Mouse (Mus musculus) lung, postnatal 0 days (tissue): Measurements from ENCODE around the gene Tgfbr2. TPM values are rescaled to one million over a fixed set of nuclear protein-coding genes. Genes with fewer than 3 reads are reported as not detected.

ENCODE experiments used
- ATAC-seq: fragments of 200-750 bp; cut with Nextera tagmentation; 2 replicates; pipeline ENCODE4 v1.8.0; 2017; ENCODE audit warnings: moderate library complexity
- DNase-seq: peaks from one replicate; pipeline ENCODE4 v3.0.0-alpha.2; 2016; ENCODE audit warnings: low spot score
- H3K27ac ChIP-seq: fragments of 300-500 bp; sonication (generic); 2 replicates; pipeline ENCODE4 v1.5.1; 2014; ENCODE audit warnings: antibody characterized with exemption, mild to moderate bottlenecking, low read length, mixed read lengths
- H3K27me3 ChIP-seq: fragments of 300-500 bp; sonication (generic); replicated peaks from 2 replicates; pipeline ENCODE4 v1.6.1; 2014; ENCODE audit warnings: low read length, mixed read lengths; ENCODE audit not compliant: insufficient read depth
- H3K36me3 ChIP-seq: fragments of 300-500 bp; sonication (generic); 2 replicates; pipeline ENCODE4 v1.6.1; 2014; ENCODE audit warnings: low read length, mixed read lengths; ENCODE audit not compliant: insufficient read depth
- H3K4me1 ChIP-seq: fragments of 300-500 bp; sonication (generic); 2 replicates; pipeline ENCODE4 v1.6.1; 2014; ENCODE audit warnings: antibody characterized with exemption, low read depth, low read length, mixed read lengths; ENCODE audit not compliant: insufficient read depth
- H3K4me2 ChIP-seq: fragments of 300-500 bp; sonication (generic); replicated peaks from 2 replicates; pipeline ENCODE4 v1.6.1; 2014; ENCODE audit warnings: low read depth, mild to moderate bottlenecking, low read length, moderate library complexity, mixed read lengths
- H3K4me3 ChIP-seq: fragments of 300-500 bp; sonication (generic); 2 replicates; pipeline ENCODE4 v1.5.1; 2014; ENCODE audit warnings: low read depth, low read length
- H3K9ac ChIP-seq: fragments of 300-500 bp; sonication (generic); replicated peaks from 2 replicates; pipeline ENCODE4 v1.6.1; 2014; ENCODE audit warnings: low read depth, mild to moderate bottlenecking
- H3K9me3 ChIP-seq: fragments of 300-500 bp; sonication (generic); 2 replicates; pipeline ENCODE4 v1.6.1; 2016; ENCODE audit warnings: low read length, mixed read lengths
- CTCF ChIP-seq: IDR thresholded peaks from 2 replicates; pipeline ENCODE4 v1.5.1; 2016; ENCODE audit warnings: antibody characterized with exemption, mild to moderate bottlenecking
- EP300 ChIP-seq: IDR thresholded peaks from 2 replicates; pipeline ENCODE4 v1.6.1; 2016; ENCODE audit warnings: antibody characterized with exemption, mild to moderate bottlenecking, control low read depth
- WGBS: fragments of 180-500 bp; shearing (Covaris S2); extraction: QIAGEN DNeasy Blood & Tissue Kit; methylation state at CpG from one replicate; pipeline ENCODE4 v1.1.7; 2014; 5-methylcytosine and 5-hydroxymethylcytosine counted together
- polyA plus RNA-seq: library from polyadenylated mRNA; unstranded; fragments of >200 nt; fragmentation: Nextera tagmentation; extraction: Ambion mirVana; gene quantifications from 2 replicates; pipeline ENCODE4 v1.2.1, GENCODE M21; 2015

The Tgfbr2 gene
- polyA plus RNA-seq, 1 experiment from 2014 or later = 68.0 TPM

DNA sequence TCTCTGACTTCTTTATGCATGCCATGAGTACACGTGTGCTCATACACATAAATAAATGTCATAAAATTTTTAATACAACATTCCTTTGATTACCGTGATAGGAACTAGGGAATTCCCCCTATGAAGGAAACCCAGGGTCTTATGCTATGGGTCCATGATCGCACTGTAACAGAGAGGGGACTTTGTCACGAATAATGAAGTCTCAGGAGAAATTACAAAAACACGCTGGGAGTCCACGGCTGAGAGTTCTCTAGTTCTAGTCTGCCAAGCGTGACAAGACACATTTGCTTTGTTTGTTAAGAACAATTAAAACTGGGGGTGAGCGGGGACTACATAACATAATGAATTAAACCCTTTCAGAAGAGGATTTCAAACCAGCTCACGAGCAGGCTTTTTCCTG, 23.3 kb upstream of the Tgfbr2 start:
- H3K27ac ChIP-seq = no peak overlapping the region
- no peaks in the 10 kb centered on the region for H3K36me3 ChIP-seq
- no peaks in the 10 kb centered on the region for H3K4me1 ChIP-seq
- H3K9me3 ChIP-seq = no peaks in the 10 kb centered on the region
- WGBS = 70% methylated on average over 9 of the region's 9 CpGs
- H3K9ac ChIP-seq = no peak overlapping the region
- H3K4me3 ChIP-seq = no peak overlapping the region
- DNase-seq = no peak
- H3K27me3 ChIP-seq = no peaks in the 10 kb centered on the region
- no peak for ATAC-seq
- no peak overlapping the region for H3K4me2 ChIP-seq
- no peak for TF ChIP-seq CTCF
- TF ChIP-seq EP300 = no peak

DNA sequence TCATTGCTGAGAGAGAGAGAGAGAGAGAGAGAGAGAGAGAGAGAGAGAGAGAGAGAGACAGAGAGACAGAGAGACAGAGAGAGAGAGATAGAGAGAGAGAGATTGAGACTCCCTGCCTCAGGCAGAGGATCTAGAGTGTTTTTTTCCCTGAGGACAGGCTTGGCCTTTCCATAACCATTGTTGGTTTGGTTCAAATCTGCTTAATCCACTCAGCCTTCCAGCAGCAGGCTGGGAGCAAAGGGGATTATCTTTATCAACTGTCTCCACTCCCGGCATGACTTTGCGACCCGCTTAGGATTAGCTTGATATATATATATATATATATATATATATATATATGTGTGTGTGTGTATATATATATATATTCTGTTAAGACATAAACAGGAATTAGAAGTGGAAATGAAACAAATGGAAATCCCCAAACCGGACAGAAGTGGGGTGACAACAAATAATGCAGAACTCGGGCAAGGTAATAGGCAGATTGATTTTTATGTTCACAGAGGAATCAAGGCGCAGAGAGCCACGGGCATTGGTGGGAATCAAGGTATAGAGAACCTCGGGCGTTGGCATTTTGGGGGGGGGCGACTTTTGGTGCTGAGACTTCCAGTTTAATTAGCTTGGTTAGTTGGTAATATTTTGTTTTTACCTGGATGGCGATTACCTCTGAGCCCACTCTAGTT, 22.5 kb upstream of the Tgfbr2 start:
- 96% methylated on average over 11 of the region's 11 CpGs for WGBS

DNA sequence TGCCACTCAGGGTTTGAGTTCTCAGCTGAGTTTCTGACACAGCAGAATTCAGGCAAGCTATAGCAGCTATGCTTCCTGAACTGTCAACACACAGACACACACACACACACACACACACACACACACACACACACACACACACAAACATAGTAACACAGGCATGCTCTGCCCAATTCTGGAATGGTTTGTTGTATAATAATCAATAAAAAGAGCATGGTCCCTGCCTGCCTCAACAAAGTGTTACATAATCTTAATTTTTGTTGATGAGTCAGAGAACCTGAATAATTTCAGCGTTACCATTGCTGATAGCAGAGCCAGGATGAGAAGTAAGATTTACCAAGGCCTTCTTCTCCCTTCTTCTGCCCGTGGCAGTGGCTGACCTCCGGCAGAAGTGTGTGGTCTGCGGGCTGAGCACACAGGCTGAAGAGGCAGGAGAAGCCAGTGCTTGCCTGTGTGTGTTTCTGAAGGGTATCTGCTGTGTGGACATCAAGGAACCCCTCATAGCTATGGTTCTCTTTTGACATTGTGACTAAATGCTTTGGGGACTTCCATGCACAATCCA, 18.8 kb upstream of the Tgfbr2 start:
- H3K27ac ChIP-seq = no peak overlapping the region
- H3K27me3 ChIP-seq = no peaks in the 10 kb centered on the region
- no peaks in the 10 kb centered on the region for H3K4me1 ChIP-seq
- H3K9me3 ChIP-seq = no peaks in the 10 kb centered on the region
- no peak overlapping the region for H3K9ac ChIP-seq
- ATAC-seq = no peak
- TF ChIP-seq CTCF (no peak), EP300 (no peak)
- H3K4me3 ChIP-seq = no peak overlapping the region
- H3K4me2 ChIP-seq = no peak overlapping the region
- no peak for DNase-seq
- WGBS = 39% methylated on average over 4 of the region's 4 CpGs
- no peaks in the 10 kb centered on the region for H3K36me3 ChIP-seq

More for the DNA sequence above, 22.5 kb upstream of the Tgfbr2 start:
- DNase-seq (no peak), ATAC-seq (no peak)
- H3K27ac ChIP-seq = no peak overlapping the region
- H3K4me2 ChIP-seq = no peak overlapping the region
- H3K9ac ChIP-seq = no peak overlapping the region
- no peaks in the 10 kb centered on the region for H3K27me3 ChIP-seq
- H3K4me1 ChIP-seq = no peaks in the 10 kb centered on the region
- H3K36me3 ChIP-seq = no peaks in the 10 kb centered on the region
- no peak overlapping the region for H3K4me3 ChIP-seq
- H3K9me3 ChIP-seq = no peaks in the 10 kb centered on the region
- TF ChIP-seq CTCF (no peak), EP300 (no peak)

GRCm38 (mm10) chr9:116193535-116193881, 18.3 kb upstream of the Tgfbr2 start:
- 50% methylated on average over 1 of the region's 1 CpGs for WGBS
- H3K4me1 ChIP-seq = no peaks in the 10 kb centered on the region

DNA sequence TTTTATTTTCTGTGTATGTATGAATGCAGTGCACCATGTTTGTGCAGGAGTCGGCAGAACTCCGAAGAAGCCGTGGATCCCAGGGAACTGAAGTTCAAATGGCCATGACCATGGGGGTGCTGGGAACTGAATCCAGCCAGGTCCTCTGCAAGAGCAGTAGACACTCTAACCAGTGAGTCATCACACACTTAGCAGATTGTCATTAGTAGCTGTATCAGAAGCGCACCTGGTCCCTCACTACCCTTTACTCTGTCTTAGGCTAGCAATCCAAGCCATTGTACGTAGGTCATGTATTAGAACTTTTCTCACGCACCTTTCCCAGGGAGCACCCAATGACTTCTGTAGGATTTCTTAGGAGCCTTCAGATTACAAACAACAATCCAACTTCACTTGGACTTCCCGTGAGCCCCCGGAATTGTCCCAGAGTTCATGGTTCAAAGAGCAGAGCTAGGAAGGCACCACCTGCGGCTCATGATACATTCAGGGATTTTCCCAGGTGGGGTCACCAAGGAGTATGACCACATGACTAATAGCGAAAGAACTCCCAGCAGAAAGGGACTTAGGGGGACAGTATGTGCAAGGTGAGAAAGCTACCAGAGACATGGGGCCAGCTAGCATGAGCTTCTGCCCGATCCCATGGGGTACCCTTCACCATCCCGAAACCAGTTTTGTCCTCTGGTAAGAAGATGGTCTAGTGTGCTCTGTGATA, 17.8 kb upstream of the Tgfbr2 start:
- ATAC-seq (no peak), DNase-seq (no peak)
- H3K9me3 ChIP-seq = no peaks in the 10 kb centered on the region
- H3K4me2 ChIP-seq = no peak overlapping the region
- no peak for TF ChIP-seq CTCF
- TF ChIP-seq EP300 = no peak
- WGBS = 96% methylated on average over 12 of the region's 12 CpGs
- no peak overlapping the region for H3K4me3 ChIP-seq
- H3K27me3 ChIP-seq = no peaks in the 10 kb centered on the region
- no peak overlapping the region for H3K9ac ChIP-seq
- H3K4me1 ChIP-seq = no peaks in the 10 kb centered on the region
- no peak overlapping the region for H3K27ac ChIP-seq
- H3K36me3 ChIP-seq = no peaks in the 10 kb centered on the region

More at GRCm38 (mm10) chr9:116193535-116193881, 18.3 kb upstream of the Tgfbr2 start:
- H3K27me3 ChIP-seq = no peaks in the 10 kb centered on the region
- no peak overlapping the region for H3K27ac ChIP-seq
- TF ChIP-seq EP300 (no peak), CTCF (no peak)
- no peaks in the 10 kb centered on the region for H3K36me3 ChIP-seq
- no peak overlapping the region for H3K4me2 ChIP-seq
- no peaks in the 10 kb centered on the region for H3K9me3 ChIP-seq
- H3K9ac ChIP-seq = no peak overlapping the region
- no peak overlapping the region for H3K4me3 ChIP-seq
- no peak for DNase-seq
- no peak for ATAC-seq

GRCm38 (mm10) chr9:116192253-116192652, 17.1 kb upstream of the Tgfbr2 start:
- Histone ChIP-seq H3K4me3 (no peak overlapping the region), H3K4me2 (no peak overlapping the region), H3K9ac (no peak overlapping the region), H3K9me3 (no peaks in the 10 kb centered on the region), H3K27me3 (no peaks in the 10 kb centered on the region), H3K36me3 (no peaks in the 10 kb centered on the region), H3K4me1 (no peaks in the 10 kb centered on the region), H3K27ac (no peak overlapping the region)
- no peak for TF ChIP-seq CTCF
- no peak for TF ChIP-seq EP300
- ATAC-seq = no peak
- whole genome bisulfite sequencing = 51% methylated on average over 7 of the region's 7 CpGs
- no peak for DNase-seq
